Mouse (Mus musculus): ENCODE measurements around the gene Zim1.

DNA sequence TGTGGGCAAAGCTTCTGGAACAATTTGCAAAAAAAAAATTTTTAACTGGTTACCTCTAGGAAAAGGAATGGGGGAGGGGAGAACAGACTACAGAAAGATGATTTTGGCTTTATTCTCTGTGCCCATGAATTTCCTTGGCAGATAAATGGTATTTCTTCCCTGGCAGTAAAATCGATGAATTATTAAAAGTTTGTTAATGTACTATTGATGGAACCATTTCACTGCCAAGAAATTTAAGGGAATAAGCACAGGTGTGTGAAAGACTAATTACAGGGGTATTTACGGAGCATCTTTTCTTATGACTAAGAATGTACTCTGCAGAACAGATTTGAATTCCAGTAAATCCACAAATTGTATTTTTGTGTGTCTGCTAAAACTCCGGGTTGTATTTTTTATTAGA, 35.1 kb upstream of the Zim1 start:
- TF ChIP-seq EP300 (IDR thresholded peaks at IDR 0.05; ENCODE audit: low read depth) (no peak), CTCF (IDR thresholded peaks at IDR 0.05; ENCODE audit: low read depth) (no peak)

Measured in liver, embryonic 14.5 days (tissue).